Mouse (Mus musculus) liver, adult (tissue): ENCODE results near the gene Galnt17.

Experiments used
- GATA4 ChIP-seq: IDR thresholded peaks from 2 replicates; pipeline ENCODE4 v1.6.1; 2014; ENCODE audit warnings: mild to moderate bottlenecking, low read length; ENCODE audit not compliant: insufficient replicate concordance

The Galnt17 gene

GRCm38 (mm10) chr5:131020936-131021335, 287.4 kb downstream of the Galnt17 start:
- TF ChIP-seq GATA4 = no peak

- no peak for TF ChIP-seq GATA4
Observed at GRCm38 (mm10) chr5:131019346-131019965, 288.8 kb downstream of the Galnt17 start.

DNA sequence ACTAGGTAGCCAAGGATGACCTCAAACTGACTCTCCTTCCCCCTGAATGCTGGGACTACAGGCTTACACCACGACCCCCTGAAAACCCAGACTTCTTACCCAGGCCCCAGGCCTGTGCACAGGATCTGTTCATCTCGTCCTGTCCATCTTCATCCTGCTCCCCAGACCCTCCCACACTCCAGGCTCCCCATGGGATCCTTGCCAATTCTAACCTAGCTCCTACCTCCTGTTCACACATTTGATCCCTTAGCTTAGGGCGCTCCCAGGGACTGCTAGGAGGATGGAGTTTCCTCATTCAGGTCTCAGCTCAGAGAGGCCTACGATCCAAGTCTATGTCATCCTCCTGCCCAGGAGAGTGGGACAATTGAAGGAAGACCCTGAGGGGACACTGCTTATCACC, 292.2 kb downstream of the Galnt17 start:
- TF ChIP-seq GATA4 = no peak

DNA sequence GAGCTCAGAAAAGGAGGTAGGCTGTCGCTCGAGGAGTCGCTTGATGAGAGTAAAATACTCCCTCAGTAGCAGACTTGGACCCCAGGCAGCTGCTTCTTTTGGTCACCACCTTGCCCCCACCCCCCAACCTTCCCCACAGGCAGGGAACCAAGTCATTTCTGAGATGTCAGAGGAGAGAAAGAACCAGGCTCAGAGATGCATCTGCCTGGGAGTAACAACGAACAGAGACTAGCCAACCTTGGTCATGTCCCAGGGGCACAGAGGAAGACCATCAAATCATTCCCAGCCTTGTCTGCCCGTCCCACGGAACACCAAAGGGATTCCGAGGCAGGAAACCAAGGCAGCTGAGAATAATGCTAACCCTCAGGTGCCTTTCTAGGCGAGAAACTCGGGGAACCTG, 293.0 kb downstream of the Galnt17 start:
- no peak for TF ChIP-seq GATA4

DNA sequence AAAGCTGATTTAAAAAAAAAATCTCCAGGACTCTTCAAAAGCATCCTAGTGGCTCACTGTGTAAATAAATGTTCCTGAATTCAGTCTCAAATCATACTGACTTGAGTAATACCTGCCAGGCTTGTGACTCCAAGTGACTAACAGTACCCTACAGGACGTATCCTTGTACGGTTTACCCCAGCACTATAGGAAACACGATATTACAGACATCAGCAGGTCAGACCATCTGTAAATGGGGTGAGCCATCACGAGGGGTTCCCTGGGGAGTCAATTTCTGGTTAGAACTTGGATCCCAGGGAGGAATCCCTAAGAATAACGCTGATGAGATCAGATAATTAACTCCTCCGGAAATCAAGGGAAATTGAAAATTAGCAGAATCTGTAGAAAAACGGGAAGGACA, 294.5 kb downstream of the Galnt17 start:
- TF ChIP-seq GATA4 = no peak

DNA sequence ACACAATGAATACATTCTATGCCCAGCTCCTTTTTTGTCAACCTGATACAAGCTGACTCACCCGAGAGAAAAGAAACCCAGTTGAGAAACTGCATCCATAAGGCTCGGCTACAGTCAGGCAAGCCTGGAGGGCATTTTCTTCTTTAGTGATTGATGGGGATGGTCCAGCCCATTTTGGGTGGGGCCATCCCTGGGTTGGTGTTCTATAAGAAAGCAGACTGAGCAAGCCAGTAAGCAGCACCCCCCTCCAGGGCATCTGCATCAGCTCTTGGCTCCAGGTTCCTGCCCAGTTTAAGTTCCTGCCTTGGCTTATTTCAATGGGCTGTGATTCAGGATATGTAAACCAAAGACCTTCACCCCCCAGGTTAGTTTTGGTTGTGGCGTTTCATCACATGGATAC, 295.2 kb downstream of the Galnt17 start:
- no peak for TF ChIP-seq GATA4

DNA sequence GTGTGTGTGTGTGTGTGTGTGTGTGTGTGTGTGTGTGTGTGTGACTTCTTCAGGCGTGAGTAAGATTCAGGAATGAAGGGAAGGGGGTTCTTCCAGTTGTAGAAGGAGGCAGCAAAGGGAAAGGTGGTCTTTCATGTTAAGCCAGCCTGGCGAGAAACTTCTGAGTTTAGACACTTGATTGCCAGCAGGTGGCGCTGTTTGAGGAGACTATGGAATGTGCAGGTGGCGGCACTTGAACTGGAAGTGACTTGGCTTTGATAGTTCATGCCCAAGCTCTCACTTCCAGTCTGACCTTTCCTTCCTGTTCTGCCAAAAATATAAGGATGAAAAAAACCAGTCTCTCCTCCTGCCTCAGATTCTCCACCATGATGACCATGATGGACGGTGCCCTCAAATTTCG, 298.8 kb downstream of the Galnt17 start:
- TF ChIP-seq GATA4 = no peak

DNA sequence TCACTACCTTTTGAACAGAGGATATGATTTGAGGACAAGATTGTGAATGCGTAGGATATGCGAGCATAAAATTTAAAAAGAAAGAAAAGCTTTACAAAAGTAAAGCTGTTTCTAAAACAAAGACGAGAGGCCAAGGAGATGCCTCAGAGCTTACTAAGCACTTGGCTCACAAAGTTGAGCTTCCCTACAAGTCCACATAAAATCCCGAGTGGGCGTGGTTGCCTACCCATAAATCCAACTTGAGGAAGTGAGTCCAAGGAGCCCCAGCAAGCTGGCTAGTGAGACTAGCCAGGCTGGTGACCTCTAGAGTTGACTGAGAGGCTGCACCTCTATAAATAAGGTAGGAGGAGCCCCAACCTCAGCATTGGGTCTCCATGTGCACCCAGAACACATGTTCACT, 299.8 kb downstream of the Galnt17 start:
- no peak for TF ChIP-seq GATA4

DNA sequence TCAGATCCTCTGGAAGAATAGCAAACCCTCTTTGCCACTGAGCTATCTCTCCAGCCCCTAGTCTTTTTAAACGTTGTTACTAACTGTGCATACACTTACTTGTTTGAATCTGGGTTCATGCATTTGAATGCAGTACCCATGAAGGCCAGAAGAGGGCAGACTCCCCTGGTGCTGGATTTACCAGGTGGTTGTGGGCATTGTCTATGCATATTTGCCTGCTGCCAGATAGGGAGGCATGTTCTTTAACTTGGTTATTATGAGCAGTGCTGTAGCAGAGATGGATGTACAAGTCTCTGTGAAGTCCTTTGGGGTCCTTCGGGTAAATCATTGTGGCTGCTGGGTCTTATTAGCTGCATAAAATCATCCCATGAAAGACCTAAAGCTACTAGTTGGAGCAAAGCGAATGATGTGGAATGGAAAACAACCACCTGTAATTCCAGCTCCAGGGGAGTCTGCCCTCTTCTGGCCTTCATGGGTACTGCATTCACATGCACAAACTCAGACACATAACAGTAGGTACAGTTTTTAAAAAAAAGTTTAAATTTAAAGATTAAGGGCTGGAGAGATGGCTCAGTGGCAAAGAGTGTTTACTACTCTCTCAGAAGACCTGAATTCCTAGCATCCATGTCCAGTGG, 300.3 kb downstream of the Galnt17 start:
- TF ChIP-seq GATA4 = no peak

GRCm38 (mm10) chr5:131007198-131007597, 301.1 kb downstream of the Galnt17 start:
- TF ChIP-seq GATA4 = no peak

GRCm38 (mm10) chr5:131006524-131006923, 301.8 kb downstream of the Galnt17 start:
- no peak for TF ChIP-seq GATA4

DNA sequence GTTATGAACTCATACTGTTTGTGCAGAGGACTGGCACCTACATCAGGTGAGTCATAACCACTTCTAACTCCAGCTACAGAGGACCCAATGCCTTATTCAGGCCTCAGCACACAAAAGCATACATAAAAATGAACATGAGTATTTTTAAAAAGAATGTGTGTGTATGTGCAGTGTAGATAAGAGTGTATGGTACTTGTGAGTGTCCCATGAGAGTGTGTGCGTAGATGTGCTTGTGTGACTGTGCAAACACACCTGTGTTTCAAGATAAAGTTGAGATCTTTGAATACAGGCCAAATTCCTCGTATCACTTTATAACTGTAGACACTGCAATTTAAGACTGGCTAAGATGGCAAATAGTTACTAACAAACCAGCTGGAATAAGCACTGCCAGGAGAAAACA, 307.7 kb downstream of the Galnt17 start:
- no peak for TF ChIP-seq GATA4

GRCm38 (mm10) chr5:130979321-130979720, 329.0 kb downstream of the Galnt17 start:
- no peak for TF ChIP-seq GATA4

GRCm38 (mm10) chr5:130978871-130979270, 329.4 kb downstream of the Galnt17 start:
- TF ChIP-seq GATA4 = no peak

GRCm38 (mm10) chr5:130977999-130978398, 330.3 kb downstream of the Galnt17 start:
- no peak for TF ChIP-seq GATA4

GRCm38 (mm10) chr5:130952361-130952760, 355.9 kb downstream of the Galnt17 start:
- TF ChIP-seq GATA4 = no peak

GRCm38 (mm10) chr5:130950894-130951400, 357.4 kb downstream of the Galnt17 start:
- TF ChIP-seq GATA4 = no peak
